Mouse (Mus musculus) ovary, postnatal 14 days (tissue): ENCODE data around the gene Oser1.

Source experiments
- DNase-seq: peaks from one replicate; pipeline ENCODE4 v3.0.0; 2022; ENCODE audit warnings: low spot score

The Oser1 gene

DNA sequence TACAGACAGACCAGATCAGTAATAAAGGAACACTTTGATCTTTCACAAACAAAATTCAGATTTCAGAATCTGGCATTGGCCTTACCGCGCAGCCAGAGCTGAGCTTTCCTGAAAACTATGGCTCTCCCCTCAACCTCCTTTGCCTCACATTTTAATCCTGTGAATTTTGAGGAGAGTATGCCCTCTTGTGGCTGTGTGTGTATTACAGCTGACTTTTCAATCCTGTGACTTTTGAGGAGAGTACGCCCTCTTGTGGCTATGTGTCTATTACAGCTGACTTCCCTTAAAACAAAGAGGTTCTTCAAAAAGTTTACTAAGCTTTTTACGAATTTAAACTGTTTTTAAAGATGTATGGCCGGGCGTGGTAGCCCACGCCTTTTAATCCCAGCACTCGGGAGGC lies 23.3 kb downstream of the Oser1 start:
- peak; percentile 82 for DNase-seq

DNA sequence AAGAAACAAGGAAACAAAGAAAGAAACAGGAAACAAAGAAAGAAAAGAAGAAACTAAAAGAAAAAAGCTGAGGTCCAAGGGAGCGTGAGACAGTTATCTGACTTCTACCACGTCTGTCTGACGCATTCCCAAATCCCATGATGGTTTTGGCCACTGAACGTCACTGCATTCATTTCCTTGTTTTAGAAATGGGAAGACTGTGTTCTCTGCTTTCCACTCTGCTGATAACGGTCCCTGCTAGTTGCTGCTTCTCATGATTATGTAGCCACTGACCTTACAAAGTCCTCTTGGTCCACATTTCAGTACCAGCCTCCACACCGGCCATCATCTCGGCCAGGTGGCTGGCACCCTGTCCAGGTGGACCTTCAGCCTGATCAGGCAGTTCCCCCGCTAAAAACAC lies 25.3 kb downstream of the Oser1 start:
- DNase-seq: no peak

DNA sequence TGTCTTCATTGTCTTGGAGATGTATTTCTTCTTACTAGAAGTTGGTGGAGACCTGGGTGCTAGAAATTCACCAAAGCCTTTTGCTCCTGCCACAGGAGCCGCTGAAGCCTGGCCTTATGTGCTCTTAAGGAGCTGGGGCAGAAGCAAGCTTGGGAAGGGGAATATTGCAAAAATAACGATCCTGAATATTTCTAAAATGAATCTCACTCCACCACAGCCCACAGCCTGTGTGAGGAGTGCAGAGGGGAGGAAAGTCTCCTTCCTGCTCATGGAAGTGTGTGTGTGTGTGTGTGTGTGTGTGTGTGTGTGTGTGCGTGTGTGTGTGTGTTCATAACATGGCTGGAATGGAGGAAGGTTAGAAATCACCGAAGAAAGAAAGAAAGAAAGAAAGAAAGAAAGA lies 25.7 kb downstream of the Oser1 start:
- no peak for DNase-seq

- no peak for DNase-seq
These were observed 26.6 kb downstream of the Oser1 start, which contains the start of gene Jph2 for GRCm38 (mm10) chr2:163397905-163398304. TSS of gene Jph2 (minus strand) at chr2:163397993.

DNA sequence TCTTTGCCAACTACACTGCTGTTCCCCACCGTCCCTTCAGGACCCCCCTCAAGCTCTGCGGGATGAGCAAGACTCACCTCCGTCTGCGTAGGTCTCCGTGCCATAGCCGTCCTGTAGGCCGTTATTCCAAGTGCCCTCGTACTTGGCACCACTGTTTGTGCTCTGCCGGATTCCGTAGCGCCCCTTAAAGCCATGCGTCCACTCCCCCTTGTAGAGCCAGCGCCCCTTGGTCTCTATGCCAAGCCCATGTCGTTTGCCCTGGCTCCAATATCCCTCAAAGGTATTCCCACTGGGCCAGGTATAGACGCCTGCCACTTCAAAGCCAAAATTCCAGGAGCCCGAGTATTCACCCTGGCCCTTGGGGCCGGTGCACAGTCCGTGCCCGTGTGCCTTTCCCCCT lies 27.4 kb downstream of the Oser1 start:
- DNase-seq: no peak

GRCm38 (mm10) chr2:163394977-163395376 lies 29.5 kb downstream of the Oser1 start:
- no peak for DNase-seq

- no peak for DNase-seq
These were observed 30.5 kb downstream of the Oser1 start for GRCm38 (mm10) chr2:163393976-163394375.

- DNase-seq: no peak
These were observed 31.3 kb downstream of the Oser1 start for GRCm38 (mm10) chr2:163393241-163393640.

GRCm38 (mm10) chr2:163392436-163392835 lies 32.1 kb downstream of the Oser1 start:
- DNase-seq: no peak

GRCm38 (mm10) chr2:163386423-163387190 lies 37.9 kb downstream of the Oser1 start:
- no peak for DNase-seq

- DNase-seq: no peak
These were observed 39.4 kb downstream of the Oser1 start for GRCm38 (mm10) chr2:163385126-163385525.

DNA sequence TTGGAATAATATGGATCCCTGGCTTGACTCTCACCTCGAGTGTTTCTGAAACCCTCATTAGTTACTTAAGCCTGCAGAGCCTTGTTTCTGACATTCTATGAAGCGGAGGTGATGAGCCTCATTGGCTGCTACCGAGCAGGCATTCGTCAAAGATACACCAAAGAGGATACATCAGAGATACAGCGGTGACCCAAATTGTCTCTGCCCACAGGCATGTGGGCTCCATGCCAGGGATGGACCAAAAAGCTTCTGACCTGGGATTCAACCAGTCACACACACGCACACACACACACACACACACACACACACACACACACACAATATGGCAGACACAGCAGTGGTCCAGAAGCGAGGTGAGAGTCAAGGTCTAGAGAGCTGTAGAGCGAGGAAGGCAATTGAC lies 43.3 kb downstream of the Oser1 start:
- no peak for DNase-seq

DNA sequence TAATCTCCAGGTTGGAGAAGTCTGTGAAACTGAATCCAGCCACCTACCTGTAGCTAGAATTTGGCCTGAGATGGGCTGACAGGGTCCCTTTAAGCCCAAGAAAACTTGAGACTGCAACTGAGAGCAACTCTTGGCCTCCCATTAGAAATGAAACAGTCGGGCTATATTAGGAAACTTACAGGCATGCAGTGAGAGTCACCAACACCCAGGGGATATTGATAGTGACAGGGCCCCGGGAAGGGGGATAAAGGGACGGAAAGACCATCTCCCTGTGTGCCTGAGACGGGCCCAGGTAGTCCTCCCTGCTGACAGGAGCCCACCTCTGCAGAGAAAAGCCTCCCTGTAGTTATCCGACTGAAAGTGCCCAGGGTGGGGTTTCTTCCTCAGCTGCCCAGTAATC lies 45.1 kb downstream of the Oser1 start:
- DNase-seq: no peak

DNA sequence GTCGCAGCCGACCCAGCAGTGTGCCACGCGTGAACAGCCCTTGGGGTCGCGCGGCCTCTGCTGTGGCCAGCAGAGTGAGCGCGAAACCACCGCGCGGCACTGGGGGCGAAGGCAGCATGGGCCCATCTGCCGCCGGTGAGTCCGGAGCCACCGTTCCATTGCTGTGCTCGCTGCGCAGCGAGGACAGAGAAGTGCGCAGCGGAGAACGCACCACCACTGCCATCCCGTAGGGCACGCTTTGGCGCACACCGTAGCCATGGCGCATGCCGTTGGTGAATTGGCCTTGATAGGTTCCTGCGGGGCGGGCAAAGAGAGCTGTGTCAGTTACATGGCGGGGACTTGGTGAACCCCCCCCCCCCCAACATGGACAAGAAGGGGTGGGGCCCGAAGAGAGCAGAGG lies 48.4 kb downstream of the Oser1 start:
- DNase-seq: no peak

DNA sequence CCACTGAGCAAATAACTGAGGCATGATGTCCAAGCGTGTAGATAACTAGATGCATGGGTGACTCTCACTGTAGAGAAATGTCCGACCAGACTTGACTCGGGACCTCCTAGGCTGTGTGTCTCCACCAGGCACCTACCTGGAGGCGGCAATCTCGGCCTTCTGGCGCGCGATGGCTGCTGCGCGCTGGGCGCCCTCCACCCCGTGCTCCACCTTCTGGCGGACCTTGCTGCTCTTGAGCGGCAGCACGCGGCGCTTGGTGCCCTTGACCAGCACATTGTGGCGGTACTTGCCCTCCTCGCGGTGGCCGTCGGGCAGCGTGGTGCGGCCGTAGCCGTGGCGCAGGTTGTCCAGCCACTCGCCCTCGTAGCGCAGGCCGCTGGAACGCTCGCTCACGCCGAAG lies 49.0 kb downstream of the Oser1 start:
- DNase-seq: no peak

DNA sequence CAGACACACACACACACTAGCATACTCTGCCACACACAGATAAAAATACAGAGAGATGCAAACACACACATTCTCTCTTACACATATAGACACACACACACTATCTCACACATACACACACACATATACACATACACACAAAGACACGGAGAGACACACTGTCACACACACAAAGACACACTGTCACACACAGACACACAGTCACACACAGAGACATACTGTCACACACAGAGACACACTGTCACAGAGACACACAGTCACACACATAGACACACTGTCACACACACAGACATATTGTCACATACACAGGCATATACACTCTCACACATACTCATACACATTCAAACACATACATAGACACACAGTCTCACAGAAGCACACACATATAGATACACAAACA lies 51.9 kb downstream of the Oser1 start:
- DNase-seq: no peak

DNA sequence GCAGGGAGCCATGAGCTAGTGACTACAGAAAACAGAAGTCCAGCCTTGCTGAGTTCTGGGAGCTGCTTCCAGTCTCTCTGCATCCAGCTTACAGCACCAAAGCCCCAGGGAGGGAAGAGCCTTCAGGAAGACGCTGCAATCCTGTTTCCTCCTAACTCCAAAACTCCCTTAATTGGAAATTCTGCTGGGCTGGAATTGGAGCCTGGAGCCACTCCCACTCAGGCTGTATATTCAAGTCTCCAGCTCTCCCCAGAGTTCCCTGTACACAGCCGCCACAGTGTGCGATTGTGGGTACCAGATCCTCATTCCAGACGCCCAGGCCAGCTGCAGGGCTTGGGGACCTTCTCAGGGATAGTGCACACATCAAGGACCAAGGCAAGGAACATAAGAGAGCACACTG lies 54.3 kb downstream of the Oser1 start:
- no peak for DNase-seq

DNA sequence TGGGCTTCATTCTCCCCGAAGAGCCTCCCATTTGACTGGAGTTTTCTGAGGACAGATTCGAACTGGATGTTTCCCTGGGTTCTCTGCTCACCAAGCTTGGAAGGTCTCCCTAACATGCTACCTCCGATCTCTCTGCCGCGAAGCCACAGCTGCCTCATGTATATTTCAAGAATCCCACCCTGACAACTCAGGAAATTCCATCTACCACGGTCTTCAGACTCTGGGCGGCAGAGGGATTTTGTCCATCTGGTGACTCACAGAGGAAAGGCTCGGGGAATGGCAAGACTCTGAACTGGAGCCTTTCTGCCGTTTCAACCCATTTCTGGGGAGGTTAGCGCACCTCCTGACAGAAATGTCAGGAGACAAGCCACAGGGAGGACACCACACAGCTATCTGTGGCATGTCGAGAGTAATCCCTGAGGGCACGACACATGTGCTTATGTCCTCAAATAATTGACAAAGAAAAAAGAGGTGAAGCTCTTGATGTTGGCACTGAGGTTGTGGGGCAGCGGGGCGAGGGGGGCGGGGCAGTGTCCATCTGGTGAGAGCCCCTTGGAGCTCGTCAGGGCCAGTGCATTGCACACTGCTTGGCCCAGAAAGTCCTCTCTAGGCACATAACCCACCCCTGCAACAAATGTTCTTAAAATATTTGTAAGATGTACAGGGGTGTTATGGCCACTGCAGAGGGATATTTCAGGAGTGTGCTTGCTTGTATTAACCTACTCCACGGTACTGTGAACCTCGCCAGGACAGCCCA lies 59.5 kb downstream of the Oser1 start:
- DNase-seq: no peak

DNA sequence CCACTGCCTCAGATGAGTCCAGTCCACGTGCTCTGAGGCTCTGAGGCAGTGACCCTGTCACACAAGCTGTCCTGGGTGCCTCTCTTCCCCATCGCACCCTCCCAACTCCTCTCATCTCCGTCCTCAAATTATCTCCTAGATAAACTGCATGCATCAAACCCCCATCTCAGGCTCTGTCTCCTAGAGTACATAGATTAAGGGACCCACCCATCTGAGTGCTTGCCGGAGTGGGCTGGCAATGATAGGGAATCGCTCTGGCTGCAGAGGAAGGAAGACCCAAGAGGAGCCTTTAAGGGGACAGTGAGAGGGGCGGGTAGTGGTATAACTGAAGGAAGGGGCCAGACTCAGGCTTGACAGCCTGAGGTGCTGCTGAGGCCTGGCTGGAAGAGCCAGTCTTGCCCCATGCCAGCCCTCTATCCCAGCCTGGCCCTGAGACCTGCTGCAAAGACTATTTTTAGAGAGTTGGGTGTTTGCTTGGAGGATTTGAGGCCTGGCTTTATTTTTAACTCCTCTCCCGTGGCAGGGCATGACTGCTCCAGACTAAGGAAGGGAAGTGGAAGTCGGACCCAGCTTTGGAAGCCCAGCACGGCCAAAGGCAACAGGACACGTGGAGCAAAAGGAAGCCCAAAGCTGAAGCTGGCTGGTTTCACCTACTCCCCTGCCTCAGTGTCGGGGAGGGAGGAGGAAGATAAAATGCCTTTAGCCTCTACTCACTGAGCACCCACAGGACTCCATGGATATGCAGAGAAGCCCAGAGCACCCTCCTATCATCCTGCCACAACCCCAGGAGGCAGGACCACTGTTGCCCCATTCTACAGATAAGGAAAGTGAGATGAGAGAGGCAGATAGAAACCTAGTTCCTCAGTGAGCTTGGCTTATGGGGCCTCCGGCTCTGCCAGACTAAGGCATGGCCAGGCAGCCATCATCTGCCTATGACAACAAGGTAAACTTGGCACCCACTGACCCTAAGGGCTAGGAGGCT lies 61.3 kb downstream of the Oser1 start:
- no peak for DNase-seq

GRCm38 (mm10) chr2:163360858-163361623 lies 63.5 kb downstream of the Oser1 start:
- no peak for DNase-seq

DNA sequence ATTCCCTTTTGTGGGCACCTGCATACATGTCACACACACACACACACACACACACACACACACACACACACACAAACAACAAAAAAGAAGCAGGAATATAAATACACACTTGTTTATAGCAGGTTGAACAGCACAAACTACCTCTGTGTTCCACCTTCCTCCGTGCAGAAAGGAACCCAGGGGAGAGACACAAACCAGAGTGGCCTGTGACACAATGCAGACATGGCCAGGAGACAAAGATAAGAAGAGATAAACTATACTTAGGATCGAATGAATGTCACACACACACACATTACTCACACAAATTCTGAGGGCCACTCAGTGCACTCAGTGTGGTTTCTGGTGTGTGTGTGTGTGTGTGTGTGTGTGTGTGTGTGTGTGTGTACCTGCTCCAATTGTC lies 65.2 kb downstream of the Oser1 start:
- DNase-seq: no peak

DNA sequence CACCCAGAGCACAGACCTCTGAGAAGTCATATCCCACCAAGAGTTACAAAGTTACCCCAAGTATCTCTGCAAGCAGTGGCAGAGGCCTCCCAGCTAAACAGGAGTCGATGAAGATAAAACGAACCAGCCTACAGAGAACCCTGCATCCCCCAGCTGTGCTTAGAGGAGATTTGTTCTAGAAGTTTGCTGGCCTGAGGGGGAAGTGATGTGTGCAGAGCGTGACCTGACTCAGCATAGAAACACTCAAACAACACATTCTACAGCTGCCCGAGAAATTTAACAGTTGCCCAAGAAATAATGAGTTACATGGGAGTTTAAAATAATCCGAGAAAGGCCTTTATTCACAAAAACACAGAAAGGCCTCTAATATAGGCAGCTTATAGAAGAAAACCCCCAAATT lies 65.8 kb downstream of the Oser1 start:
- DNase-seq: no peak
